Mouse (Mus musculus) midbrain, embryonic 15.5 days (tissue): ENCODE data around the gene Slc15a2. TPM values are rescaled to one million over a fixed set of nuclear protein-coding genes. Genes with fewer than 3 reads are reported as not detected.

ENCODE experiments used
- ATAC-seq: fragments of 200-750 bp; cut with Nextera tagmentation; replicated peaks from 2 replicates; pipeline ENCODE4 v1.8.0; 2017; ENCODE audit warnings: moderate TSS enrichment
- H3K27ac ChIP-seq: fragments of 300-500 bp; sonication (generic); 2 replicates; pipeline ENCODE4 v1.5.1; 2015; ENCODE audit warnings: mild to moderate bottlenecking, inconsistent platforms
- H3K27me3 ChIP-seq: fragments of 300-500 bp; sonication (generic); replicated peaks from 2 replicates; pipeline ENCODE4 v1.6.1; 2015; ENCODE audit warnings: inconsistent platforms
- H3K36me3 ChIP-seq: fragments of 300-500 bp; sonication (generic); replicated peaks from 2 replicates; pipeline ENCODE4 v1.6.1; 2015; ENCODE audit warnings: inconsistent platforms
- H3K4me1 ChIP-seq: fragments of 300-500 bp; sonication (generic); 2 replicates; pipeline ENCODE4 v1.6.1; 2015; ENCODE audit warnings: inconsistent platforms
- H3K4me2 ChIP-seq: fragments of 300-500 bp; sonication (generic); 2 replicates; pipeline ENCODE4 v1.6.1; 2015; ENCODE audit warnings: inconsistent platforms, mild to moderate bottlenecking, moderate library complexity
- H3K4me3 ChIP-seq: fragments of 300-500 bp; sonication (generic); 2 replicates; pipeline ENCODE4 v1.5.1; 2015; ENCODE audit warnings: mild to moderate bottlenecking, inconsistent platforms
- H3K9ac ChIP-seq: fragments of 300-500 bp; sonication (generic); 2 replicates; pipeline ENCODE4 v1.6.1; 2015; ENCODE audit warnings: mild to moderate bottlenecking, inconsistent platforms
- H3K9me3 ChIP-seq: fragments of 300-500 bp; sonication (generic); 2 replicates; pipeline ENCODE4 v1.6.1; 2016; ENCODE audit warnings: inconsistent platforms
- WGBS: fragments of 180-500 bp; shearing (Covaris S2); methylation state at CpG from one replicate; pipeline ENCODE4 v1.1.7; 2015; ENCODE audit warnings: mixed read lengths; 5-methylcytosine and 5-hydroxymethylcytosine counted together
- polyA plus RNA-seq: library from polyadenylated mRNA; unstranded; fragments of >200 nt; fragmentation: Nextera tagmentation; extraction: Ambion mirVana; gene quantifications from 2 replicates; pipeline ENCODE4 v1.2.1, GENCODE M21; 2015

Slc15a2 gene
- 10.5 and 12.4 TPM in 2 replicates for polyA plus RNA-seq

- H3K27me3 ChIP-seq, result no peaks in the 10 kb centered on the region
- no peaks in the 10 kb centered on the region for H3K9me3 ChIP-seq
- H3K36me3 ChIP-seq, result no peaks in the 10 kb centered on the region
- WGBS, result 68% methylated on average over 10 of the region's 10 CpGs
- 0 out of 2 replicates have a peak within 1 kb of the TSS, but pooled peaks have one; percentile 6 for H3K9ac ChIP-seq
- H3K4me3 ChIP-seq, result peak within 1 kb of the TSS; percentile 15
- H3K4me2 ChIP-seq, result no peak within 1 kb of the TSS
- H3K4me1 ChIP-seq, result no peaks in the 10 kb centered on the region
- peak; percentile 80 for ATAC-seq
- peak within 1 kb of the TSS; percentile 45 for H3K27ac ChIP-seq
Observed at GRCm38 (mm10) chr16:36784594-36785313, at the start of gene Slc15a2. Gene Slc15a2, minus strand, starts transcription at chr16:36784962.

GRCm38 (mm10) chr16:36828820-36829219 is 44.1 kb upstream of the Slc15a2 start:
- H3K4me1 ChIP-seq, result peaks cover 17% of the 10 kb centered on the region
- peak; percentile 57 for ATAC-seq
- H3K9ac ChIP-seq, result peak overlapping the region; percentile 74
- peak overlapping the region; percentile 62 for H3K4me3 ChIP-seq
- H3K27ac ChIP-seq, result peak overlapping the region; percentile 67
- WGBS, result 3% methylated on average over 11 of the region's 11 CpGs
- H3K27me3 ChIP-seq, result peaks cover 4% of the 10 kb centered on the region; the same call in 1 of the 2 replicates
- peak overlapping the region; percentile 91 for H3K4me2 ChIP-seq
- no peaks in the 10 kb centered on the region for H3K36me3 ChIP-seq
- no peaks in the 10 kb centered on the region for H3K9me3 ChIP-seq

- Histone ChIP-seq H3K4me2 (peak within 1 kb of the TSS; percentile 91), H3K9ac (peak within 1 kb of the TSS; percentile 74), H3K9me3 (no peaks in the 10 kb centered on the region), H3K4me1 (peaks cover 17% of the 10 kb centered on the region), H3K27me3 (peaks cover 4% of the 10 kb centered on the region; the same call in 1 of the 2 replicates), H3K36me3 (no peaks in the 10 kb centered on the region), H3K27ac (peak within 1 kb of the TSS; percentile 67), H3K4me3 (peak within 1 kb of the TSS; percentile 62)
- WGBS, result under 1% methylated on average over 64 of the region's 64 CpGs
- peak; percentile 99 for ATAC-seq
Observed at GRCm38 (mm10) chr16:36828054-36828786, 43.5 kb upstream of the Slc15a2 start, which contains the start of gene Iqcb1. Gene Iqcb1, plus strand, starts transcription at chr16:36828385.

- H3K4me3 ChIP-seq, result peak overlapping the region; percentile 62
- H3K4me2 ChIP-seq, result peak overlapping the region; percentile 91
- no peak for ATAC-seq
- WGBS, result 3% methylated on average over 11 of the region's 11 CpGs
- H3K9me3 ChIP-seq, result no peaks in the 10 kb centered on the region
- H3K36me3 ChIP-seq, result no peaks in the 10 kb centered on the region
- H3K27ac ChIP-seq, result no peak overlapping the region
- H3K27me3 ChIP-seq, result peaks cover 4% of the 10 kb centered on the region; the same call in 1 of the 2 replicates
- H3K4me1 ChIP-seq, result peaks cover 17% of the 10 kb centered on the region
- peak overlapping the region; percentile 29; the same call in 1 of the 2 replicates for H3K9ac ChIP-seq
Observed at GRCm38 (mm10) chr16:36827611-36828053, 42.9 kb upstream of the Slc15a2 start.

GRCm38 (mm10) chr16:36821474-36821873 is 36.7 kb upstream of the Slc15a2 start:
- no peak overlapping the region for H3K4me3 ChIP-seq
- ATAC-seq, result no peak
- no peak overlapping the region for H3K27ac ChIP-seq
- H3K27me3 ChIP-seq, result no peaks in the 10 kb centered on the region
- H3K9ac ChIP-seq, result no peak overlapping the region
- H3K36me3 ChIP-seq, result no peaks in the 10 kb centered on the region
- H3K9me3 ChIP-seq, result no peaks in the 10 kb centered on the region
- H3K4me2 ChIP-seq, result no peak overlapping the region
- WGBS, result 11% methylated on average over 3 of the region's 3 CpGs
- H3K4me1 ChIP-seq, result no peaks in the 10 kb centered on the region

GRCm38 (mm10) chr16:36820747-36821146 is 36.0 kb upstream of the Slc15a2 start:
- Histone ChIP-seq H3K4me3 (no peak overlapping the region), H3K27me3 (no peaks in the 10 kb centered on the region), H3K9ac (no peak overlapping the region), H3K4me2 (no peak overlapping the region), H3K27ac (no peak overlapping the region), H3K9me3 (no peaks in the 10 kb centered on the region), H3K4me1 (no peaks in the 10 kb centered on the region), H3K36me3 (no peaks in the 10 kb centered on the region)
- WGBS, result 82% methylated on average over 3 of the region's 3 CpGs
- ATAC-seq, result no peak

- Histone ChIP-seq H3K9ac (no peak overlapping the region), H3K4me1 (no peaks in the 10 kb centered on the region), H3K27me3 (no peaks in the 10 kb centered on the region), H3K36me3 (no peaks in the 10 kb centered on the region), H3K4me3 (no peak overlapping the region), H3K27ac (no peak overlapping the region), H3K9me3 (no peaks in the 10 kb centered on the region), H3K4me2 (no peak overlapping the region)
- WGBS, result 53% methylated on average over 6 of the region's 6 CpGs
- ATAC-seq, result no peak
Observed at GRCm38 (mm10) chr16:36820016-36820415, 35.3 kb upstream of the Slc15a2 start.

GRCm38 (mm10) chr16:36817321-36817926 is 32.7 kb upstream of the Slc15a2 start:
- Histone ChIP-seq H3K36me3 (no peaks in the 10 kb centered on the region), H3K4me1 (no peaks in the 10 kb centered on the region), H3K9me3 (no peaks in the 10 kb centered on the region), H3K27ac (no peak overlapping the region), H3K9ac (no peak overlapping the region), H3K27me3 (no peaks in the 10 kb centered on the region), H3K4me3 (no peak overlapping the region), H3K4me2 (no peak overlapping the region)
- 19% methylated on average over 7 of the region's 7 CpGs for WGBS
- peak; percentile 98 for ATAC-seq

- no peak overlapping the region for H3K27ac ChIP-seq
- peak; percentile 63 for ATAC-seq
- H3K4me1 ChIP-seq, result no peaks in the 10 kb centered on the region
- no peak overlapping the region for H3K9ac ChIP-seq
- no peak overlapping the region for H3K4me3 ChIP-seq
- H3K27me3 ChIP-seq, result no peaks in the 10 kb centered on the region
- no peaks in the 10 kb centered on the region for H3K36me3 ChIP-seq
- no peak overlapping the region for H3K4me2 ChIP-seq
- H3K9me3 ChIP-seq, result no peaks in the 10 kb centered on the region
Observed at GRCm38 (mm10) chr16:36816916-36817315, 32.2 kb upstream of the Slc15a2 start.

GRCm38 (mm10) chr16:36813680-36814079 is 28.9 kb upstream of the Slc15a2 start:
- 67% methylated on average over 3 of the region's 3 CpGs for WGBS
- Histone ChIP-seq H3K27me3 (no peaks in the 10 kb centered on the region), H3K4me2 (no peak overlapping the region), H3K9me3 (no peaks in the 10 kb centered on the region), H3K9ac (no peak overlapping the region), H3K27ac (no peak overlapping the region), H3K4me3 (no peak overlapping the region), H3K4me1 (no peaks in the 10 kb centered on the region), H3K36me3 (no peaks in the 10 kb centered on the region)
- ATAC-seq, result no peak

GRCm38 (mm10) chr16:36808616-36809015 is 23.9 kb upstream of the Slc15a2 start:
- WGBS, result 87% methylated on average over 3 of the region's 3 CpGs
- Histone ChIP-seq H3K27ac (no peak overlapping the region), H3K27me3 (no peaks in the 10 kb centered on the region)

GRCm38 (mm10) chr16:36802361-36802760 is 17.6 kb upstream of the Slc15a2 start:
- Histone ChIP-seq H3K27ac (no peak overlapping the region), H3K9me3 (no peaks in the 10 kb centered on the region), H3K4me3 (no peak overlapping the region), H3K4me1 (no peaks in the 10 kb centered on the region), H3K27me3 (no peaks in the 10 kb centered on the region), H3K4me2 (no peak overlapping the region), H3K9ac (no peak overlapping the region), H3K36me3 (no peaks in the 10 kb centered on the region)
- ATAC-seq, result no peak
- 89% methylated on average over 3 of the region's 3 CpGs for WGBS

More at GRCm38 (mm10) chr16:36808616-36809015, 23.9 kb upstream of the Slc15a2 start:
- no peaks in the 10 kb centered on the region for H3K4me1 ChIP-seq
- no peaks in the 10 kb centered on the region for H3K9me3 ChIP-seq
- no peak overlapping the region for H3K4me2 ChIP-seq
- no peak for ATAC-seq
- no peak overlapping the region for H3K9ac ChIP-seq
- no peak overlapping the region for H3K4me3 ChIP-seq
- H3K36me3 ChIP-seq, result no peaks in the 10 kb centered on the region
